Mouse (Mus musculus) lung, adult 2 months (tissue): ENCODE measurements at regions not wholly inside any gene's neighbourhood (a gene's known extent, or its start where the extent isn't known, plus 50 kb on each side); places are given as distances from the start of the nearest gene placed in this dataset.

Experiments used
- CTCF ChIP-seq: fragments of 200-500 bp; IDR thresholded peaks from 2 replicates; pipeline ENCODE4 v1.5.1; 2011; ENCODE audit warnings: mild to moderate bottlenecking, low read length, control low read depth; ENCODE audit not compliant: insufficient read depth
- POLR2A ChIP-seq: fragments of 200-500 bp; IDR thresholded peaks from 2 replicates; pipeline ENCODE4 v1.6.1; 2011; ENCODE audit warnings: low read depth, mild to moderate bottlenecking, control low read depth, low read length, borderline replicate concordance; ENCODE audit errors: extremely low read depth

GRCm38 (mm10) chr17:16082842-16083241 lies 252.0 kb upstream of the Rgmb start:
- TF ChIP-seq CTCF, result no peak
- TF ChIP-seq POLR2A, result no peak
